Mouse (Mus musculus): ENCODE results near the gene Ing1. TPM values are rescaled to one million over a fixed set of nuclear protein-coding genes. Genes with fewer than 3 reads are reported as not detected.

Gene Ing1
- polyA plus RNA-seq, 1 experiment from 2014 or later, result 31.2 TPM

GRCm38 (mm10) chr8:11608848-11609247, 53.5 kb downstream of the Ing1 start:
- H3K27me3 ChIP-seq (ENCODE audit: low read depth, poor library complexity, severe bottlenecking), result no peaks in the 10 kb centered on the region
- WGBS, result 97% methylated on average over 9 of the region's 9 CpGs
- H3K36me3 ChIP-seq, result peaks cover 91% of the 10 kb centered on the region
- H3K4me1 ChIP-seq, result no peaks in the 10 kb centered on the region
- no peak for DNase-seq (ENCODE audit: low spot score)
- no peak overlapping the region for H3K4me3 ChIP-seq
- no peak overlapping the region for H3K27ac ChIP-seq (replicated peaks)
- peaks cover 17% of the 10 kb centered on the region; the same call in 1 of the 2 replicates for H3K9me3 ChIP-seq (replicated peaks)

Other genes with a start within 250 kb of the Ing1 start
- 43.7 and 53.1 TPM in 2 replicates for gene Col4a2, start 242.8 kb upstream of the Ing1 start, polyA plus RNA-seq (2016; fragmentation: Nextera tagmentation; extraction: Ambion mirVana)
- 113 and 146 TPM in 2 replicates for gene Col4a1, start 242.7 kb upstream of the Ing1 start, polyA plus RNA-seq (2016; fragmentation: Nextera tagmentation; extraction: Ambion mirVana)
- 0.60 and 1.3 TPM in 2 replicates for gene Rab20, start 76.9 kb upstream of the Ing1 start, polyA plus RNA-seq (2016; fragmentation: Nextera tagmentation; extraction: Ambion mirVana)
- 114 and 116 TPM in 2 replicates for gene Naxd, start 58.1 kb upstream of the Ing1 start, polyA plus RNA-seq (2016; fragmentation: Nextera tagmentation; extraction: Ambion mirVana)
- gene Cars2, start 4.8 kb upstream of the Ing1 start, polyA plus RNA-seq (2016; fragmentation: Nextera tagmentation; extraction: Ambion mirVana), result 18.7 and 19.9 TPM in 2 replicates
- 99.9 and 103 TPM in 2 replicates for gene Ankrd10, start 80.2 kb downstream of the Ing1 start, polyA plus RNA-seq (2016; fragmentation: Nextera tagmentation; extraction: Ambion mirVana)
- gene 1700016D06Rik, start 145.5 kb downstream of the Ing1 start, polyA plus RNA-seq (2016; fragmentation: Nextera tagmentation; extraction: Ambion mirVana), result 0.09 TPM in 1 of 2 replicates, not detected in the other
- 47.4 and 56.9 TPM in 2 replicates for gene Arhgef7, start 172.2 kb downstream of the Ing1 start, polyA plus RNA-seq (2016; fragmentation: Nextera tagmentation; extraction: Ambion mirVana)

Measured in midbrain, embryonic 10.5 days (tissue).